13 mouse cellular contexts compared by ENCODE assay signal in genomic region chr12:4481687-4482086, GRCm38 (mm10).
"Had no signal": no experiment of that assay in that cellular context is flagged by ENCODE, and none has a peak within 500 bp of the region (broad histone marks: within the 10 kb centered on the region; RNA-seq: fewer than 3 reads in every experiment).

No protein-coding gene starts in this region.

- H3K9me3 ChIP-seq: limb, embryonic 10.5 days; liver, embryonic 15.5 days; midbrain, embryonic 13.5 days had no signal

- H3K4me3 ChIP-seq: left cerebral cortex, adult 2 months; limb, embryonic 10.5 days; liver, embryonic 15.5 days; midbrain, embryonic 13.5 days had no signal

- ATAC-seq: lung, postnatal 0 days; midbrain, embryonic 13.5 days had no signal

- H3K27ac ChIP-seq: left cerebral cortex, adult 2 months; limb, embryonic 10.5 days; liver, embryonic 15.5 days; midbrain, embryonic 13.5 days had no signal

- H3K36me3 ChIP-seq: limb, embryonic 10.5 days; liver, embryonic 15.5 days; midbrain, embryonic 13.5 days had no signal

- H3K9ac ChIP-seq: liver, embryonic 15.5 days; midbrain, embryonic 13.5 days had no signal

- DNase-seq: kidney, postnatal 10 days; kidney, postnatal 4 days; lung, adult 2 months; lung, postnatal 36 days; right cerebral cortex, adult 18-20 months; right cerebral cortex, postnatal 25 days; thymus, postnatal 4 days had no signal

- H3K4me2 ChIP-seq: liver, embryonic 11.5 days; liver, embryonic 15.5 days; midbrain, embryonic 13.5 days had no signal
